Mouse (Mus musculus): ENCODE results near the gene Gramd4. TPM values are rescaled to one million over a fixed set of nuclear protein-coding genes. Genes with fewer than 3 reads are reported as not detected.

Gene Gramd4
- total and polyA plus RNA-seq, 3 experiments: 0.17 to 0.66 (median 0.56) TPM

- in situ Hi-C loops (cut with MboI; ENCODE audit: low pct_ligation_motif_present, low pct_unique_long_range_greater_than_20kb, low sequenced_read_pairs): loop anchor here (25.0 kb wide), 1 partner anchor 304 kb away; the partner anchor contains the start of gene Ppara
- dilution Hi-C loops (cut with MboI; ENCODE audit: extremely low pct_ligation_motif_present, extremely low pct_unique_long_range_greater_than_20kb, low sequenced_read_pairs): no loop called here
These were observed 16.1 kb upstream of the Gramd4 start for GRCm38 (mm10) chr15:86041421-86041820.

GRCm38 (mm10) chr15:86042364-86042763, 15.1 kb upstream of the Gramd4 start:
- H3K9me3 ChIP-seq (replicated peaks; ENCODE audit: low read length): no peaks in the 10 kb centered on the region
- peaks cover 39% of the 10 kb centered on the region for H3K27me3 ChIP-seq (replicated peaks)
- H3K9ac ChIP-seq (ENCODE audit: insufficient read depth, low read depth): no peak overlapping the region
- in situ Hi-C loops (cut with MboI; ENCODE audit: low pct_ligation_motif_present, low pct_unique_long_range_greater_than_20kb, low sequenced_read_pairs): loop anchor here (25.0 kb wide), 1 partner anchor 305 kb away; the partner anchor contains the start of gene Ppara
- H3K4me1 ChIP-seq (ENCODE audit: control insufficient read depth in 1 of 2, insufficient read depth in 2 of 2): peaks cover 0 to 13% of the 10 kb centered on the region in 2 experiments; a peak in 2 of 4 replicates
- no peaks in the 10 kb centered on the region for H3K79me2 ChIP-seq (replicated peaks; ENCODE audit: control insufficient read depth, extremely low read depth, insufficient read depth, poor library complexity, severe bottlenecking)
- no peak overlapping the region for H3K4me2 ChIP-seq (ENCODE audit: insufficient read depth, low read depth, poor library complexity, severe bottlenecking)
- H3K27ac ChIP-seq (ENCODE audit: insufficient read depth, low read depth): no peak overlapping the region
- no peak overlapping the region for H3K4me3 ChIP-seq (replicated peaks in 1 of 3; ENCODE audit: low read depth in 2 of 3, low read length in 2 of 3, poor library complexity in 1 of 3)
- dilution Hi-C loops (cut with MboI; ENCODE audit: extremely low pct_ligation_motif_present, extremely low pct_unique_long_range_greater_than_20kb, low sequenced_read_pairs): no loop called here
- DNase-seq (ENCODE audit: extremely low read depth): no peak
- peak; percentile 24 for TF ChIP-seq RAD21 (IDR thresholded peaks at IDR 0.05; ENCODE audit: low read depth, low read length)
- peak in 1 of 2 experiments; percentile 42; a peak in 2 of 4 replicates for TF ChIP-seq CTCF (conservative IDR thresholded peaks at IDR 0.05 in 1 of 2, IDR thresholded peaks at IDR 0.05 in 1 of 2; ENCODE audit: low read depth in 2 of 2, low read length in 2 of 2)
- peak; percentile 9; the same call in 1 of the 2 replicates for TF ChIP-seq SMC3 (IDR thresholded peaks at IDR 0.05; ENCODE audit: low read depth, low read length)
- TF ChIP-seq MAX (IDR thresholded peaks at IDR 0.05; ENCODE audit: low read length): no peak
- no peaks in the 10 kb centered on the region for H3K36me3 ChIP-seq (replicated peaks in 1 of 2; ENCODE audit: control insufficient read depth in 1 of 2, insufficient read depth in 1 of 2, low read length in 1 of 2)

More at GRCm38 (mm10) chr15:86041421-86041820, 16.1 kb upstream of the Gramd4 start:
- Histone ChIP-seq H3K4me1 (ENCODE audit: control insufficient read depth in 1 of 2, insufficient read depth in 2 of 2) (peaks cover 0 to 13% of the 10 kb centered on the region in 2 experiments; a peak in 2 of 4 replicates), H3K79me2 (replicated peaks; ENCODE audit: control insufficient read depth, extremely low read depth, insufficient read depth, poor library complexity, severe bottlenecking) (no peaks in the 10 kb centered on the region), H3K4me2 (ENCODE audit: insufficient read depth, low read depth, poor library complexity, severe bottlenecking) (no peak overlapping the region), H3K4me3 (replicated peaks in 1 of 3; ENCODE audit: low read depth in 2 of 3, low read length in 2 of 3, poor library complexity in 1 of 3) (no peak overlapping the region), H3K9me3 (replicated peaks; ENCODE audit: low read length) (no peaks in the 10 kb centered on the region), H3K27ac (ENCODE audit: insufficient read depth, low read depth) (no peak overlapping the region), H3K27me3 (replicated peaks) (peaks cover 37% of the 10 kb centered on the region), H3K9ac (ENCODE audit: insufficient read depth, low read depth) (no peak overlapping the region), H3K36me3 (replicated peaks in 1 of 2; ENCODE audit: control insufficient read depth in 1 of 2, insufficient read depth in 1 of 2, low read length in 1 of 2) (no peaks in the 10 kb centered on the region)
- TF ChIP-seq MAX (IDR thresholded peaks at IDR 0.05; ENCODE audit: low read length): no peak
- no peak for TF ChIP-seq JUND (conservative IDR thresholded peaks at IDR 0.05; ENCODE audit: low read depth, low read length)
- TF ChIP-seq CTCF (conservative IDR thresholded peaks at IDR 0.05 in 1 of 2, IDR thresholded peaks at IDR 0.05 in 1 of 2; ENCODE audit: low read depth in 2 of 2, low read length in 2 of 2): no peak
- TF ChIP-seq POLR2A (IDR thresholded peaks at IDR 0.05; ENCODE audit: low read depth, low read length): no peak
- no peak for TF ChIP-seq HCFC1 (IDR thresholded peaks at IDR 0.05; ENCODE audit: low read depth, low read length)
- TF ChIP-seq RCOR1 (conservative IDR thresholded peaks at IDR 0.05; ENCODE audit: low read depth, low read length): no peak
- TF ChIP-seq MAZ (IDR thresholded peaks at IDR 0.05; ENCODE audit: low read depth, low read length): no peak
- no peak for TF ChIP-seq ZMIZ1 (IDR thresholded peaks at IDR 0.05; ENCODE audit: low read depth, low read length)
- no peak for TF ChIP-seq GABPA (IDR thresholded peaks at IDR 0.05; ENCODE audit: insufficient replicate concordance, low read depth, low read length)
- no peak for TF ChIP-seq NRF1 (IDR thresholded peaks at IDR 0.05; ENCODE audit: low read depth, low read length)
- no peak for DNase-seq (ENCODE audit: extremely low read depth)

GRCm38 (mm10) chr15:86049510-86049909, 8.0 kb upstream of the Gramd4 start:
- TF ChIP-seq POLR2A (IDR thresholded peaks at IDR 0.05; ENCODE audit: low read depth, low read length): no peak
- dilution Hi-C loops (cut with MboI; ENCODE audit: extremely low pct_ligation_motif_present, extremely low pct_unique_long_range_greater_than_20kb, low sequenced_read_pairs) (no loop called here), in situ Hi-C loops (cut with MboI; ENCODE audit: low pct_ligation_motif_present, low pct_unique_long_range_greater_than_20kb, low sequenced_read_pairs) (loop anchor here (25.0 kb wide), 1 partner anchor 312 kb away; the partner anchor contains the start of gene Ppara)
- no peak overlapping the region for H3K4me2 ChIP-seq (ENCODE audit: insufficient read depth, low read depth, poor library complexity, severe bottlenecking)
- no peak overlapping the region for H3K27ac ChIP-seq (ENCODE audit: insufficient read depth, low read depth)
- peaks cover 9% of the 10 kb centered on the region for H3K27me3 ChIP-seq (replicated peaks)
- H3K9ac ChIP-seq (ENCODE audit: insufficient read depth, low read depth): no peak overlapping the region
- no peaks in the 10 kb centered on the region for H3K79me2 ChIP-seq (replicated peaks; ENCODE audit: control insufficient read depth, extremely low read depth, insufficient read depth, poor library complexity, severe bottlenecking)
- H3K4me1 ChIP-seq (ENCODE audit: control insufficient read depth in 1 of 2, insufficient read depth in 2 of 2): peaks cover 6 to 31% of the 10 kb centered on the region in 2 experiments
- no peak for DNase-seq (ENCODE audit: extremely low read depth)
- no peaks in the 10 kb centered on the region for H3K9me3 ChIP-seq (replicated peaks; ENCODE audit: low read length)
- H3K36me3 ChIP-seq (replicated peaks in 1 of 2; ENCODE audit: control insufficient read depth in 1 of 2, insufficient read depth in 1 of 2, low read length in 1 of 2): no peaks in the 10 kb centered on the region
- H3K4me3 ChIP-seq (replicated peaks in 1 of 3; ENCODE audit: low read depth in 2 of 3, low read length in 2 of 3, poor library complexity in 1 of 3): no peak overlapping the region
